7 mouse cellular contexts compared by ENCODE assay signal in genomic region chr5:32137106-32137522, GRCm38 (mm10). TPM values are rescaled to one million over a fixed set of nuclear protein-coding genes. Genes with fewer than 3 reads are reported as not detected.
DNase-seq lines count a peak whose midpoint lies in the region; TF ChIP-seq lines count a peak whose summit lies in the region.

No protein-coding gene starts in this region.

- 0 out of 2 replicates have a peak overlapping the region, but pooled peaks have one; percentile 74 for H3K9ac ChIP-seq in ES-Bruce4 (ENCODE audit: low read depth, poor library complexity, severe bottlenecking)

- no peak for TF ChIP-seq POLR2A in ES-Bruce4 (IDR thresholded peaks at IDR 0.05; ENCODE audit: insufficient read depth, low read length)

- peak overlapping the region; percentile 23; the same call in 1 of the 2 replicates for H3K4me3 ChIP-seq in ES-Bruce4 (ENCODE audit: low read depth, low read length)

- H3K27me3 ChIP-seq in ES-Bruce4 (ENCODE audit: control insufficient read depth, insufficient read depth, low read length, poor library complexity, severe bottlenecking): peaks cover 4% of the 10 kb centered on the region; the same call in 1 of the 2 replicates

- no peaks in the 10 kb centered on the region for H3K4me1 ChIP-seq in ES-Bruce4 (ENCODE audit: control insufficient read depth, insufficient read depth, low read length)

- no peak for TF ChIP-seq EP300 in ES-Bruce4 (IDR thresholded peaks at IDR 0.05; ENCODE audit: insufficient read depth, low read depth, low read length)

- no peaks in the 10 kb centered on the region for H3K9me3 ChIP-seq in ES-Bruce4 (replicated peaks; ENCODE audit: control insufficient read depth, insufficient read depth, low read length, poor library complexity, severe bottlenecking)

- no peak for TF ChIP-seq CTCF in ES-Bruce4 (IDR thresholded peaks at IDR 0.05; ENCODE audit: low read depth, low read length)

- DNase-seq in 3T3-L1 (ENCODE audit: low read depth, low spot score): peak; percentile 59
- DNase-seq in heart, adult 18-20 months: peak; percentile 50 to 61
- peak; percentile 58 for DNase-seq in kidney, adult 8-10 months
- peak; percentile 57 for DNase-seq in lung, postnatal 14 days
- DNase-seq in right cerebral cortex, postnatal 10 days (ENCODE audit: low spot score in 2 of 2): no peak
- no peak for DNase-seq in urinary bladder, postnatal 36 days (ENCODE audit: low spot score in 2 of 2)

- H3K36me3 ChIP-seq in ES-Bruce4 (ENCODE audit: control insufficient read depth, insufficient read depth, low read length, poor library complexity, severe bottlenecking): no peaks in the 10 kb centered on the region

- H3K27ac ChIP-seq in ES-Bruce4 (ENCODE audit: insufficient read depth, low read length): no peak overlapping the region

RNA-seq across cellular contexts. Expression of gene Fosl2, which starts 1.5 kb away (rescaled TPM):
- polyA plus RNA-seq in ES-Bruce4 (2011; ENCODE audit: insufficient read depth, insufficient read length, low read depth, missing spikeins): 20.1 and 23.9 TPM in 2 replicates
- 10 to 100 TPM; 21.0 to 21.2 TPM for total RNA-seq in heart, adult 18-20 months (2021)

Comparison
In these comparisons a context has a peak if more than half of its experiments do, and no peak if none do; other contexts are left out.
1. DNase-seq: peak in 3T3-L1 (single experiment), heart, adult 18-20 months (2 of 2), kidney, adult 8-10 months (2 of 2) and lung, postnatal 14 days (single experiment); none in right cerebral cortex, postnatal 10 days (0 of 2) and urinary bladder, postnatal 36 days (0 of 2).